Mouse (Mus musculus): ENCODE measurements around the gene Ccdc83. TPM values are rescaled to one million over a fixed set of nuclear protein-coding genes. Genes with fewer than 3 reads are reported as not detected.
A peak's percentile ranks its signal among the peaks of the same experiment; 100 is the strongest.
"Not testable (repeated sequence)": the region's sequence is repeated elsewhere in the genome, so short reads cannot be mapped to it uniquely, and the experiment has no call there.

The Ccdc83 gene
- polyA plus RNA-seq, 1 experiment from 2014 or later, result not detected

DNA sequence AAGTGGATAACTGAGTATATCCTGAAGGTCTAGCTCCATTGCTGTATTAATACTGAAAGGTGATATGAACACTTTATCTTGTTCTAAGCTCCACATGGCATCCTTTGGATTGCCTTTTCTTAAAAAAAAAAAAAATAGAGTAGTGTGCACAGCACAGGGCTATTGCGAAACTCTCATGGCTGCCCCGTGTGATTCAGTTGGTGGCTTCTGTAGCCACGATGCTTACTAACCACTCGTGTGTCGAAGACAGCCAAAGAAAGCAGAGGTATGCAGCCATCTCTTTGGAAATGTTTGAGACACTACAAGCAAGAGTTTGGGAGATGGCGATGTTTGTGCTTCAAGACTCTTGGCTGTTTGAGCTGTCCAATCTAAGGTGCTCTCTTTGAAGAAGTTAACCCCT lies 22.4 kb downstream of the Ccdc83 start:
- 89% methylated on average over 6 of the region's 6 CpGs for WGBS
- Histone ChIP-seq H3K36me3 (replicated peaks) (no peaks in the 10 kb centered on the region), H3K4me3 (no peak overlapping the region), H3K4me1 (no peaks in the 10 kb centered on the region), H3K27ac (no peak overlapping the region), H3K27me3 (ENCODE audit: poor library complexity, severe bottlenecking) (no peaks in the 10 kb centered on the region), H3K9me3 (no peaks in the 10 kb centered on the region)
- DNase-seq (ENCODE audit: extremely low spot score, low spot score), result no peak

DNA sequence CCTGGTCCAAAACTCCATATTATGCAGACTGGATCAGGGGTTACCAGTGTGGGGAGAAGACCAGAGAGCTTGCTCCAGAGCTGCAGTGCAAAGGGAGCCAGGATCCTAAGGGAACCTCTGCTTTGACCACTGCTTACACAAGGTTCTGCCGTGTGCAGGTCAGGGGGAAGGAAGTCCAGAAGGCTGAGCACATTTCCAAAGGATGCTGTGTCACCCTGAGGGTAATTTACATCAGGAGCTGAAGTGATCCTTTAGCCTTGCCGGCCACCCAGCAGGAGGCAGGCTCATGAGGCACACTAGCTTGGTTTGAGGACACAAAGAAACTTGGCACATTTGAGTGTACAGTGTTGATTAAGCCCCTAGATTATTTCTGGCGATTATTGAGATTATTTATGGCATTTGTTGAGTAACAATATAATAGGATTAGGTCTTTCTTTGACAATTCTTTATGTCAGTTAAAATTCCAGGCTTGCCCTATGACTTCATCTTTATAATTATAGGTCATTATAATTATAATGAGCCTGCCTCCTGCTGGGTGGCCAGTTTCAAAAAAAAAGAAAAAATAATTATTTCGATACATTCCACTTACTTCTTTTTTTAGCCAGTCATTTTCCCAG lies 29.2 kb downstream of the Ccdc83 start:
- 0 out of 2 replicates have a peak, but pooled peaks cover 8% of the 10 kb centered on the region for H3K27me3 ChIP-seq (ENCODE audit: poor library complexity, severe bottlenecking)
- H3K9me3 ChIP-seq, result no peaks in the 10 kb centered on the region
- H3K4me3 ChIP-seq, result no peak overlapping the region
- peaks cover 10% of the 10 kb centered on the region for H3K4me1 ChIP-seq
- no peak for DNase-seq (ENCODE audit: extremely low spot score, low spot score)
- WGBS, result 53% methylated on average over 4 of the region's 4 CpGs
- 0 out of 2 replicates have a peak overlapping the region, but pooled peaks have one; percentile 30 for H3K27ac ChIP-seq
- H3K36me3 ChIP-seq (replicated peaks), result no peaks in the 10 kb centered on the region

DNA sequence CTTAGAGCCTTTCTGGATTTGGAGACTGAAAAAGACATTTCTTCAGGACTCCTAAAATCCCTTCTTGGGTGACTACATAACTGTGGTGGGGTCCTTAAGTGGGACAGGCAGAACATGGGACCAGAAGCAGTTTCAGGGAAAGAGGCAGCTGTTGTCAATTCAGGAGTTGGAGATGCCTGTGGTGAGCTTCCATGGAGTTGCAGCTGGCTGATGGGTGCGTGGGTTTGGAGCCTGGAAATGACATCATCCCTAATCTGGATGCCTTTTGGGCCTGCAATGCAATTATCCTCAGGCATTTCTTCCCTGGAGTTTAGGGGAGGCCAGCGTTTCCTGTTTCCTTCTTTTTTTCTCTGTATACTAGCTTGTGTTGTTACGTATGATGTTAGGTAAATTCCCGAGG lies 31.7 kb downstream of the Ccdc83 start:
- DNase-seq (ENCODE audit: extremely low spot score, low spot score), result no peak
- H3K36me3 ChIP-seq (replicated peaks), result no peaks in the 10 kb centered on the region
- no peak overlapping the region for H3K4me3 ChIP-seq
- no peaks in the 10 kb centered on the region for H3K9me3 ChIP-seq
- WGBS, result 59% methylated on average over 4 of the region's 4 CpGs
- 0 out of 2 replicates have a peak, but pooled peaks cover 8% of the 10 kb centered on the region for H3K27me3 ChIP-seq (ENCODE audit: poor library complexity, severe bottlenecking)
- peaks cover 15% of the 10 kb centered on the region for H3K4me1 ChIP-seq
- no peak overlapping the region for H3K27ac ChIP-seq

DNA sequence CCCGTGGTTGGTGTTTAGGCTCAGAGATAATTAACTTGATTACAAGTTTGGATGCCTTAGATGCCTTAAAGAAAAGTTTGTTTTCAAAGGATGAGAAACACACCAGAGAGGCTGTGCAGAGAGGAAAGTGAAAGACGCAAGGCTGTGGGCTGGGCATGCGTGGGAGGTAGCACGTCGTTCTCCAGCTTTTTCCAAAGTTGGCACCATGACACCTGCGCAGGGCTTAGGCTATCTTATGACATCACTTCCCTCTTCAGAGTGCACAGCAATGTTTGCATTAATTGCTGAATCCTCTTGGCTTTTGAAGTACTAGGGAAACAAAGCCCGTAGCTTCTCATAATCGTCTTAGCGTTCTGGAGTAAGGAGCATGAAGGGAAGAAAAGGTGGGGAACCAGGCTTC lies 34.1 kb downstream of the Ccdc83 start:
- H3K4me1 ChIP-seq, result peaks cover 14% of the 10 kb centered on the region
- WGBS, result 73% methylated on average over 9 of the region's 9 CpGs
- H3K36me3 ChIP-seq (replicated peaks), result no peaks in the 10 kb centered on the region
- H3K27ac ChIP-seq, result no peak overlapping the region
- no peaks in the 10 kb centered on the region for H3K9me3 ChIP-seq
- no peak overlapping the region for H3K4me3 ChIP-seq
- 0 out of 2 replicates have a peak, but pooled peaks cover 8% of the 10 kb centered on the region for H3K27me3 ChIP-seq (ENCODE audit: poor library complexity, severe bottlenecking)
- no peak for DNase-seq (ENCODE audit: extremely low spot score, low spot score)

DNA sequence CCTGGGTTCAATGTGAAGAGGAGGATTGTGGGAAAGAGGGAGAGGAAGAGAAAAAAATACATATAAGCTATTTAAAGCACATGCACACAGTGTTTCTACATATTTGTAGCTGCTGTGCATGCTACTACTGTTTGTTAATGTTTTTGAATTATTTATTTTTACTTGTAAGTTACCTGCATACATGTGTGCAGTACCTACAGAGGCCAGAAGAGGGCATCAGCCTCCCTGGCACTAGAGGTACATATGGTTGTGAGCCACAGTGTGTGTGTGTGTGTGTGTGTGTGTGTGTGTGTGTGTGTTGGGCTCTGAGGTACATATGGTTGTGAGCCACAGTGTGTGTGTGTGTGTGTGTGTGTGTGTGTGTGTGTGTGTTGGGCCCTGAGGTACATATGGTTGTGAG lies 36.7 kb downstream of the Ccdc83 start:
- not testable (repeated sequence) for H3K9me3 ChIP-seq; H3K27ac ChIP-seq; H3K27me3 ChIP-seq (ENCODE audit: poor library complexity, severe bottlenecking); DNase-seq (ENCODE audit: extremely low spot score, low spot score); H3K4me3 ChIP-seq; H3K36me3 ChIP-seq (replicated peaks); H3K4me1 ChIP-seq

DNA sequence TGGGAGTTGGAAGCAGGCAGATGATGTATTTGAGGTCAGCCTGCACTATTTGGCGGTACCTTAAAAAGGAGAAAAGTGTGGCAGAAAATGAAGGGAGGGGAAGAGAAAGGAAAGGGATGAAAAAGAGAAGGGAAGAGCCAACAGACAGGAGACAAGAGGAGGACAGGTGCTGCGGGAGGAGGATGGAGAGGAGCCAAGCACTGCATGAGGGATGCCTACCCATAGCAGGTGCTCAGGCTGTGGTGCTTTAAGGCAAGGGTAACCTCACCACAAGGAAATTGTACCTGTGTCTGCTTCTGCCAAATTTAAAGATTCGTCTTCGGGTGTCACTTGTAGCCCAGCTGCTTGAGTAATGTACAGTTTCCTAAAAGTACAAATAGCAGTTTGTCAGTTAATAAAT lies 37.5 kb downstream of the Ccdc83 start:
- 91% methylated on average over 4 of the region's 4 CpGs for WGBS
- Histone ChIP-seq H3K27me3 (ENCODE audit: poor library complexity, severe bottlenecking) (no peaks in the 10 kb centered on the region), H3K27ac (no peak overlapping the region), H3K9me3 (no peaks in the 10 kb centered on the region), H3K4me1 (peaks cover 8% of the 10 kb centered on the region; the same call in 1 of the 2 replicates), H3K36me3 (replicated peaks) (no peaks in the 10 kb centered on the region), H3K4me3 (no peak overlapping the region)
- DNase-seq (ENCODE audit: extremely low spot score, low spot score), result no peak

DNA sequence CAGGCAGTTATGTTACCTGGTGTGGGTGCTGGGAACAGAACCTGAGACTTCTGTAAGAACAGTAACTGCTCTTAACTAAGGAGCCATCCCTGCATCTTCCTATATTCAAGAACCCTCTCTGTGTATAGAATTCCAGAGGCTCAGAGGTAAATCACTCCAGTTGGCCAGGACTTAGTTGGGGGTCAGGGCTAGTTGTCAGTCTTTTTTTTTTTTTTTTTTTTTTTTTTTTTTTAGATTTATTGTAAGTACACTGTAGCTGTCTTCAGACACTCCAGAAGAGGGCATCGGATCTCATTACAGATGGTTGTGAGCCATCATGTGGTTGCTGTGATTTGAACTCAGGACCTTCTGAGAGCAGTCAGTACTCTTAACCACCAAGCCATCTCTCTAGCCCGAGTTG lies 44.1 kb downstream of the Ccdc83 start:
- H3K27ac ChIP-seq, result no peak overlapping the region
- no peak overlapping the region for H3K4me3 ChIP-seq
- WGBS, result 81% methylated on average over 2 of the region's 2 CpGs
- DNase-seq (ENCODE audit: extremely low spot score, low spot score), result no peak
- H3K9me3 ChIP-seq, result no peaks in the 10 kb centered on the region
- H3K36me3 ChIP-seq (replicated peaks), result no peaks in the 10 kb centered on the region
- peaks cover 3% of the 10 kb centered on the region for H3K4me1 ChIP-seq
- no peaks in the 10 kb centered on the region for H3K27me3 ChIP-seq (ENCODE audit: poor library complexity, severe bottlenecking)

DNA sequence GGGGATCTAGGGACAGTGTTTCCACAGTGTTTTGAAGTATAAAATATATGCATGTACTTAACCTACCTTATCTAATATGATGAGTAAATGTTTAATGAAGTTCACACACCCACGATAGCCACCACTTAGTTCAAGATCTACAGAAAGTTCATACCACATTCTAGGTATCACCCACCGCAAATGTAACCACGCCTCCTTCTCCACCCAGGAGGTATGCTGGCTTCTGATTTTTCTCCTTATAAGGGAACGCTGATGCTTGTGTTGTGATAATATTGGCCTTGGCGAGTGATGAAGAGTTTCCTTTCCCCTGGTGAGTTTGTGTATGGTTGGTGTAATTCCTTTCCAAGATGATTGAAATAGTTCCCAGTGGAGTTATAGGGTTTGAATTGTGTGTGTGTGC lies 47.5 kb downstream of the Ccdc83 start:
- 88% methylated on average over 5 of the region's 5 CpGs for WGBS
- Histone ChIP-seq H3K4me1 (peaks cover 10% of the 10 kb centered on the region), H3K4me3 (no peak overlapping the region), H3K36me3 (replicated peaks) (no peaks in the 10 kb centered on the region), H3K27ac (no peak overlapping the region), H3K27me3 (ENCODE audit: poor library complexity, severe bottlenecking) (no peaks in the 10 kb centered on the region), H3K9me3 (no peaks in the 10 kb centered on the region)
- DNase-seq (ENCODE audit: extremely low spot score, low spot score), result no peak

DNA sequence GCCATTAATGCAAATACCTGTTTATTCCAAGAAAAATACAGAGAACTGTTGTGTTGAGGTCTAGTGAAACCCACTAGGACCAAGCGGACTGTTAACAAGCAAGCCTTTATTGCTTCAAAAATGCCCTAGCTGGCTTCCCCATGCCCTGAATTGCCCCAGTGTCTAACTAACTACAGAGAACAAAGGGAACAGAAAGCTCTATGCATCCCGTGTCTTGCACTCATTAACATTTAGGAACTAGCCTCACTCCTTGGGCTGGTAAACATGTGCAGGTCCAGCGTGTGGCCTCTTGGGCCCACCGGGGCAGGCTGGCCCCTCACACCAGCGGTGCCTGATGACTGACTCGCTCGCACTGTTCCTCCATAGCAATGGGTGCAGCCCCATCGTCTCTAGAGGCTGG lies 49.1 kb downstream of the Ccdc83 start:
- no peaks in the 10 kb centered on the region for H3K36me3 ChIP-seq (replicated peaks)
- peaks cover 10% of the 10 kb centered on the region for H3K4me1 ChIP-seq
- 54% methylated on average over 8 of the region's 8 CpGs for WGBS
- no peak overlapping the region for H3K27ac ChIP-seq
- no peaks in the 10 kb centered on the region for H3K27me3 ChIP-seq (ENCODE audit: poor library complexity, severe bottlenecking)
- no peaks in the 10 kb centered on the region for H3K9me3 ChIP-seq
- H3K4me3 ChIP-seq, result no peak overlapping the region
- no peak for DNase-seq (ENCODE audit: extremely low spot score, low spot score)

DNA sequence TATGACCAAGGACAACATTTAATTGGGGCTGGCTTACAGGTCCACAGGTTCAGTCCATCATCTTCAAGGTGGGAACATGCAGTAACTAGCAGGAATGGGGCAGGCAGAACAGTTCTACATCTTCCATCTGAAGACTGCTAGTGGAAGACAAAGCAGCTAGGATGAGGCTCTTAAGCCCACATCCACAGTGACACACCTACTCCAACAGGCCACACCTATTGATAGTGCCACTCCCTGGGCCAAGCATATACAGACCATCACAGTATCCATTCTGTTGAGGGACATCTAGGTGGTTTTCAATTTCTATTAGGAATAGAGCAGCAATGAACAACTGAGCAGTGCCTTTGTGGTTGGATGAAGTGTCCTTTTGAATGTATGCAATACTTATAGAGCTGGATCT lies 54.6 kb downstream of the Ccdc83 start:
- Histone ChIP-seq H3K27ac (no peak overlapping the region), H3K4me3 (no peak overlapping the region), H3K9me3 (no peaks in the 10 kb centered on the region), H3K36me3 (replicated peaks) (peaks cover 41% of the 10 kb centered on the region), H3K4me1 (peaks cover 2% of the 10 kb centered on the region; the same call in 1 of the 2 replicates), H3K27me3 (ENCODE audit: poor library complexity, severe bottlenecking) (no peaks in the 10 kb centered on the region)
- no peak for DNase-seq (ENCODE audit: extremely low spot score, low spot score)

DNA sequence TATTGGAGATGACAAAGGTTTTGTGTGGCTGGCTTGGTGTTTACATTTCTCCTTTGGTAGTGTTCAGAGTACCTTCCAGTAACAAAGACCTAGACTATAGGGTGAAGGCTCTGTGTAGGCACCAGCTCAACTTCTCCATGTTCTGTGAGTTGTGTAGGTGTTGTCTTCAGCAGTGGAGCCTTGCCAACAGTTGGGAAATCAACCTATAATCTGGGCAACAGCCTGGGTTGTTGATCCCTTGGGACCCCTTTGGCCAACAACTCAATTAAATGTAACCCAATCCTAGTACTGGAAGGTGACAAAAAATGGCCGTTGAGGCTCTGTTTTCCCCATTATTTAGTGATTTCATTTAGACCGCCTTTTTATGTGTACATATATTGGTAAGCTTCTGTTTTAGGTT lies 55.5 kb downstream of the Ccdc83 start:
- Histone ChIP-seq H3K4me3 (no peak overlapping the region), H3K27me3 (ENCODE audit: poor library complexity, severe bottlenecking) (no peaks in the 10 kb centered on the region), H3K9me3 (no peaks in the 10 kb centered on the region), H3K27ac (no peak overlapping the region), H3K36me3 (replicated peaks) (peaks cover 47% of the 10 kb centered on the region), H3K4me1 (no peaks in the 10 kb centered on the region; the same call in 1 of the 2 replicates)
- 97% methylated on average over 2 of the region's 2 CpGs for WGBS
- no peak for DNase-seq (ENCODE audit: extremely low spot score, low spot score)

DNA sequence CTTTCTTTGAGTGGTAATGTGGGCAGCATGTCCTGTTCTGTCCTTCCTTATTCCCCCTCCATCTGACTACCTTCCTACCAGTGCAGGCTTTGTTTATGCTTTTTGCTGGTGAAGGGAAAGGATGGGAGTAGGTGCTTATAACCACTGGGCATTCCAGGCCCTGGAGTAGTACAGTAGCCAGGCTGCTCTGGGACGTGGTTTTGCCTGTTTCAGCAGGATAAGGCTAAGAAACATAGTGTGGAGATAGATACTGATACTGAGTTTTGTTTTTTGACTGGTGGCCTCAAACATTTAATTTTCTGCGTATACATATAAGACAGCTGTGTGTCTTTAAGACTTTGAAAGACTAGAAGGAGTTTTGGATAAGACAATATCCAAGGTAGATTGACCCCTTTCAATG lies 61.7 kb downstream of the Ccdc83 start:
- Histone ChIP-seq H3K4me1 (no peaks in the 10 kb centered on the region; the same call in 1 of the 2 replicates), H3K9me3 (no peaks in the 10 kb centered on the region), H3K4me3 (no peak overlapping the region), H3K27me3 (ENCODE audit: poor library complexity, severe bottlenecking) (no peaks in the 10 kb centered on the region), H3K27ac (no peak overlapping the region), H3K36me3 (replicated peaks) (peaks cover 63% of the 10 kb centered on the region)
- no peak for DNase-seq (ENCODE audit: extremely low spot score, low spot score)
- WGBS, result 95% methylated on average over 2 of the region's 2 CpGs

DNA sequence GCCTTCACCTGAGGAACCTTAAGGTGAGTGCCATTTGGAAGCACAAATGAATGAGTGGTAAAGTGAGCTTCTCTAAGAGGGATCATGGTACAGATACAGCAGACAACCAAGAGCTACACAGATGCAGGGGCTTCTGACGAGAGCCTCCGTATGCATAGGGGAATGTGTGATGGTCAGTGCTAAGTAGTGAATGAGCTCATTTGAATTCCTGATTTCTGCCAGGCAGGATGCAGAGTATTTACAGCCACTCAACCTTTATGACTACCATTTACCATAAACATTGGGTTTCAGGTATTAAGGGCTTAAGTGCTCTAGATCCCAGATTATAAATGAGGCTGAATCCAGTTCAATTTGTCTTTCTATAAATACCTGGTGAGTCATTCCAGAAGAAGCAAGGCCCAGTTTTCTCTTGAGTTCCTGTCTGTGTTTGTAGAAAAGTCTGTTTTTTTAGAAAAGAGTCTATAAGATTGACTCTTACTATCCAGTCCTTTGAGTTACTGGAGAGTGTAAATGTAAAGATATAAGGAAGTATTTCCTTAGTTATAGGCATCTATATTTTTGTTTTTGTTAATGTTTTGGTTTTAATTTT lies 63.6 kb downstream of the Ccdc83 start:
- Histone ChIP-seq H3K36me3 (replicated peaks) (peaks cover 62% of the 10 kb centered on the region), H3K27ac (no peak overlapping the region), H3K4me3 (no peak overlapping the region), H3K4me1 (no peaks in the 10 kb centered on the region; the same call in 1 of the 2 replicates), H3K9me3 (no peaks in the 10 kb centered on the region), H3K27me3 (ENCODE audit: poor library complexity, severe bottlenecking) (no peaks in the 10 kb centered on the region)
- 93% methylated on average over 2 of the region's 2 CpGs for WGBS
- DNase-seq (ENCODE audit: extremely low spot score, low spot score), result no peak

Data from forebrain, embryonic 10.5 days (tissue).